Mouse (Mus musculus): Measurements from ENCODE around the gene Tmem44.
"Not testable (repeated sequence)": the region's sequence is repeated elsewhere in the genome, so short reads cannot be mapped to it uniquely, and the experiment has no call there.

Gene Tmem44

DNA sequence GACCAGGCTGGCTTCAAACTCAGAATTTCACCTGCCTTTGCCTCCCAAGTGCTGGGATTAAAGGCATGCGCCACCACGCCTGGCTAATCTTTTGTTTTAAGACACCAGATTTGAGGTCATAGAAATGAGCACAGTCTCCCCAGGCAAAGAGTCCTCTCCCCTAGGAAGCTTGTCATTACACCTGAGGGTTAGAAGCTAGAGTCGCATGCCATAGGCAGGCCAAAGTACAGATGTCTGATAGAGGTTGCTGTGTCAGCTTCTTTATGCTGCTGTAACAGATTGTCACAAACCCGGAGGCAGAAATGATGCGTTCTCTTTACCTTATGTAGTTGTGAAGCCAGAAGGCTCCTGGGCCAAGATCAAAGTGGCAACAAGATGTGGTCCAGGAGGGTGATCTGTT, 53.3 kb downstream of the Tmem44 start:
- no peak for DNase-seq (ENCODE audit: low read depth, low spot score)

- no peak for DNase-seq (ENCODE audit: low read depth, low spot score)
Observed at GRCm38 (mm10) chr16:30494883-30495282, 55.8 kb downstream of the Tmem44 start.

GRCm38 (mm10) chr16:30491742-30492141, 58.9 kb downstream of the Tmem44 start:
- no peak for DNase-seq (ENCODE audit: low read depth, low spot score)

GRCm38 (mm10) chr16:30490791-30491190, 59.9 kb downstream of the Tmem44 start:
- DNase-seq (ENCODE audit: low read depth, low spot score), result no peak

- DNase-seq (ENCODE audit: low read depth, low spot score), result no peak
Observed at GRCm38 (mm10) chr16:30490316-30490715, 60.3 kb downstream of the Tmem44 start.

- no peak for DNase-seq (ENCODE audit: low read depth, low spot score)
Observed at GRCm38 (mm10) chr16:30489662-30490061, 61.0 kb downstream of the Tmem44 start.

DNA sequence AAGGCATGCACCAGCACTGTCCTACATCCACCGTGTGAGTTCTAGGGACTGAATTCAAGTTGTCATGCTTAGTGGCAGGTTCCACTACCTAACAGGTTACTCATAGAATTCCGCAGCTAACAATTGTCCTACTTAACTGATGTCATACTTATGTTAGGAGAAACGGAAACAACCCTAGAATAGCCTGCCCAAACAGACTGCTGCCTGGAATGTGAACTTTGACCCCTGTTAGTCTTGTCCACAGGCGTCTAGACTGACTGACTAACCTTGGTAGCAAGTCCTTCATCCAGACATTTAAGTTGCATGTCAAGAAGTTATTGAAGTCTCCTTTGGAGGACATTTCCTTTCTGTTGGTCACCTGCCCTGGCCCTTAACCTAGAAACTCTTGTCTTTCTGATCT, 64.1 kb downstream of the Tmem44 start:
- no peak for DNase-seq (ENCODE audit: low read depth, low spot score)

- DNase-seq (ENCODE audit: low read depth, low spot score), result no peak
Observed at GRCm38 (mm10) chr16:30477791-30478190, 72.9 kb downstream of the Tmem44 start.

GRCm38 (mm10) chr16:30477006-30477405, 73.6 kb downstream of the Tmem44 start:
- no peak for DNase-seq (ENCODE audit: low read depth, low spot score)

GRCm38 (mm10) chr16:30475633-30476461, 74.8 kb downstream of the Tmem44 start:
- DNase-seq (ENCODE audit: low read depth, low spot score), result peak; percentile 36

DNA sequence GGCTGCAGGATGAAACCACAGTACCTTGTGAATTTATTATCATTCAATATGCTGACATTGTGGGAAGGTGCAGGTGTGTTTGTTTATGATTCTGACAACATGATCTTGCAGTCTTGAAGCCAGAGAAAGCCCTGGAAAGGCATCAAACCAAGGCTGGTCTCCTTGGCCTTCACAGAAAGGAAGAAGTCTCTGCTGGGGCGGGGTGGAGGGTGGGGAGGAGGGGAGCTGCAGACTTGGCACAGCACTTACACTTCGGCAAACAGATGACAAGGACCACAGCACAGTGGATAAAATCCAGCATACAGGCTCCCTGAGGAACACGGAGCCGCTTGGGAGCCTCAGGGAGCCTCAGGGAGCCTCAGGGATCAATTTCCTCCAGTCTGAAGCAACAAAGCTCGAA, 78.2 kb downstream of the Tmem44 start:
- no peak for DNase-seq (ENCODE audit: low read depth, low spot score)

DNA sequence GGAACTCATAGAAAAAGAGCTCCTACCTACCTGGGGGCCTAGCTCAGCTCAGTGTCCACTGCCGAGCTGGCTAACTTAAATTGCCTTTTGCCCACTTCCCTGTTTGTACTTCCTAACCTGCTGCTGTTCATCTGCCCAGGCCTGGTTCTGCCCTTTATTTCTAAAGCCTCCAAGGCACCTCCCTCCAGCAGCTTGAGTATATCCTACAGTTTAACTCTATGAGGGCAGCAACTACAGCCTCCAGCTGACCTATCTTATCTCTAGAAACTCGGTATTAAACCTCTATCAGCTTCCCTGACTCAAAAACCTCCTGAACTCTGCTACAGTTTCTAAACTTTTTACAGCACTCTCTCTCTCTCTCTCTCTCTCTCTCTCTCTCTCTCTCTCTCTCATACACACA, 78.7 kb downstream of the Tmem44 start:
- no peak for DNase-seq (ENCODE audit: low read depth, low spot score)

- no peak for DNase-seq (ENCODE audit: low read depth, low spot score)
Observed at GRCm38 (mm10) chr16:30468944-30469343, 81.7 kb downstream of the Tmem44 start.

GRCm38 (mm10) chr16:30465680-30466298, 84.9 kb downstream of the Tmem44 start:
- peak; percentile 27 for DNase-seq (ENCODE audit: low read depth, low spot score)

GRCm38 (mm10) chr16:30464742-30465141, 85.9 kb downstream of the Tmem44 start:
- DNase-seq (ENCODE audit: low read depth, low spot score), result not testable (repeated sequence)
